ENCODE assay signal across 8 mouse cellular contexts in genomic region chr12:83631743-83632679, GRCm38 (mm10). TPM values are rescaled to one million over a fixed set of nuclear protein-coding genes. Genes with fewer than 3 reads are reported as not detected.
DNase-seq lines count a peak whose midpoint lies in the region; ATAC-seq and TF ChIP-seq lines count a peak whose summit lies in the region.

No protein-coding gene starts in this region.

- H3K9me3 ChIP-seq in ES-Bruce4 (replicated peaks; ENCODE audit: control insufficient read depth, insufficient read depth, low read length, poor library complexity, severe bottlenecking), result no peaks in the 10 kb centered on the region
- no peaks in the 10 kb centered on the region for H3K9me3 ChIP-seq in forebrain, embryonic 13.5 days (replicated peaks)
- H3K9me3 ChIP-seq in liver, postnatal 0 days (ENCODE audit: low read length), result no peaks in the 10 kb centered on the region
- no peaks in the 10 kb centered on the region for H3K9me3 ChIP-seq in neural tube, embryonic 14.5 days (ENCODE audit: control insufficient read depth, low read length)

- no peak for TF ChIP-seq EP300 in ES-Bruce4 (IDR thresholded peaks at IDR 0.05; ENCODE audit: insufficient read depth, low read depth, low read length)
- peak; percentile 89 for TF ChIP-seq EP300 in liver, postnatal 0 days (IDR thresholded peaks at IDR 0.05; ENCODE audit: low read depth)

- DNase-seq in heart, postnatal 10 days, result peak; percentile 97 to 98
- DNase-seq in large intestine, adult 2 months (ENCODE audit: low read depth, low spot score), result peak; percentile 89
- peak; percentile 95 for DNase-seq in liver, postnatal 0 days
- DNase-seq in testis, postnatal 10 days (ENCODE audit: low spot score), result peak; percentile 92

- ATAC-seq in cerebellum, adult (ENCODE audit: insufficient number of reproducible peaks, low FRiP score, low TSS enrichment), result peak; percentile 100
- peak; percentile 100 for ATAC-seq in forebrain, embryonic 13.5 days
- ATAC-seq in liver, postnatal 0 days, result peak; percentile 99
- peak; percentile 100 for ATAC-seq in neural tube, embryonic 14.5 days (ENCODE audit: low read depth)

- H3K4me1 ChIP-seq in ES-Bruce4 (ENCODE audit: control insufficient read depth, insufficient read depth, low read length), result no peaks in the 10 kb centered on the region
- peaks cover 12% of the 10 kb centered on the region for H3K4me1 ChIP-seq in forebrain, embryonic 13.5 days
- H3K4me1 ChIP-seq in liver, postnatal 0 days (ENCODE audit: insufficient read depth), result peaks cover 8% of the 10 kb centered on the region; the same call in 1 of the 2 replicates
- H3K4me1 ChIP-seq in neural tube, embryonic 14.5 days (ENCODE audit: control insufficient read depth, insufficient read depth, low read length), result peaks cover 11% of the 10 kb centered on the region

- no peaks in the 10 kb centered on the region for H3K27me3 ChIP-seq in ES-Bruce4 (ENCODE audit: control insufficient read depth, insufficient read depth, low read length, poor library complexity, severe bottlenecking)
- H3K27me3 ChIP-seq in forebrain, embryonic 13.5 days, result no peaks in the 10 kb centered on the region
- no peaks in the 10 kb centered on the region for H3K27me3 ChIP-seq in liver, postnatal 0 days (ENCODE audit: insufficient read depth, low read length)
- H3K27me3 ChIP-seq in neural tube, embryonic 14.5 days (ENCODE audit: control insufficient read depth, insufficient read depth, low read length), result no peaks in the 10 kb centered on the region

- under 1% methylated on average over 53 of the region's 68 CpGs for WGBS in forebrain, embryonic 13.5 days
- WGBS in large intestine, adult 2 months, result under 1% methylated on average over 63 of the region's 68 CpGs
- WGBS in liver, postnatal 0 days (ENCODE audit: insufficient replicate concordance), result 1% methylated on average over 59 of the region's 68 CpGs
- under 1% methylated on average over 61 of the region's 68 CpGs for WGBS in neural tube, embryonic 14.5 days

- H3K9ac ChIP-seq in ES-Bruce4 (ENCODE audit: low read depth, poor library complexity, severe bottlenecking), result peak overlapping the region; percentile 99
- H3K9ac ChIP-seq in forebrain, embryonic 13.5 days, result peak overlapping the region; percentile 98
- H3K9ac ChIP-seq in liver, postnatal 0 days (replicated peaks), result peak overlapping the region; percentile 97
- peak overlapping the region; percentile 98 for H3K9ac ChIP-seq in neural tube, embryonic 14.5 days (replicated peaks; ENCODE audit: low read depth, low read length)

- H3K4me3 ChIP-seq in ES-Bruce4 (ENCODE audit: low read depth, low read length), result peak overlapping the region; percentile 99
- H3K4me3 ChIP-seq in forebrain, embryonic 13.5 days, result peak overlapping the region; percentile 97
- peak overlapping the region; percentile 95 for H3K4me3 ChIP-seq in liver, postnatal 0 days (ENCODE audit: low read depth, low read length)
- peak overlapping the region; percentile 90 for H3K4me3 ChIP-seq in neural tube, embryonic 14.5 days (ENCODE audit: low read depth, low read length)

- H3K4me2 ChIP-seq in forebrain, embryonic 13.5 days, result peak overlapping the region; percentile 69
- peak overlapping the region; percentile 85 for H3K4me2 ChIP-seq in liver, postnatal 0 days (ENCODE audit: low read depth, low read length)
- peak overlapping the region; percentile 81 for H3K4me2 ChIP-seq in neural tube, embryonic 14.5 days (ENCODE audit: low read depth, low read length)

- peak; percentile 57 for TF ChIP-seq POLR2A in ES-Bruce4 (IDR thresholded peaks at IDR 0.05; ENCODE audit: insufficient read depth, low read length)

- H3K27ac ChIP-seq in ES-Bruce4 (ENCODE audit: insufficient read depth, low read length), result peak overlapping the region; percentile 85
- peak overlapping the region; percentile 95 for H3K27ac ChIP-seq in forebrain, embryonic 13.5 days
- H3K27ac ChIP-seq in liver, postnatal 0 days (ENCODE audit: low read depth), result peak overlapping the region; percentile 91
- peak overlapping the region; percentile 93 for H3K27ac ChIP-seq in neural tube, embryonic 14.5 days (ENCODE audit: low read depth, low read length)

- intact Hi-C loops in heart, postnatal 10 days (cut with DNase I), result loop anchor here (5.0 kb wide), 1 partner anchor 35 kb away; the partner anchor contains the start of gene Zfyve1

- TF ChIP-seq CTCF in ES-Bruce4 (IDR thresholded peaks at IDR 0.05; ENCODE audit: low read depth, low read length), result peak; percentile 10
- TF ChIP-seq CTCF in liver, postnatal 0 days (IDR thresholded peaks at IDR 0.05; ENCODE audit: low read depth), result peak; percentile 47; the same call in 1 of the 2 replicates

- peaks cover 19% of the 10 kb centered on the region for H3K36me3 ChIP-seq in ES-Bruce4 (ENCODE audit: control insufficient read depth, insufficient read depth, low read length, poor library complexity, severe bottlenecking)
- H3K36me3 ChIP-seq in forebrain, embryonic 13.5 days (ENCODE audit: poor library complexity, severe bottlenecking), result peaks cover 18% of the 10 kb centered on the region
- H3K36me3 ChIP-seq in liver, postnatal 0 days (replicated peaks; ENCODE audit: insufficient read depth, low read length), result peaks cover 14% of the 10 kb centered on the region; the same call in 1 of the 2 replicates
- no peaks in the 10 kb centered on the region; the same call in 1 of the 2 replicates for H3K36me3 ChIP-seq in neural tube, embryonic 14.5 days (ENCODE audit: control insufficient read depth, insufficient read depth, low read length)

RNA-seq across cellular contexts. Expression of gene Rbm25, which starts 1.0 kb away (rescaled TPM):
- 370 and 372 TPM in 2 replicates for polyA plus RNA-seq in ES-Bruce4 (2011; ENCODE audit: insufficient read depth, insufficient read length, low read depth, missing spikeins)
- polyA plus RNA-seq in forebrain, embryonic 13.5 days (2015; fragmentation: Nextera tagmentation; extraction: Ambion mirVana), result 329 and 335 TPM in 2 replicates
- total RNA-seq in heart, postnatal 10 days (2021), result 10 to 100 TPM; 73.9 to 79.3 TPM
- 13.1 and 22.0 TPM in 2 replicates for polyA plus RNA-seq in large intestine, adult 2 months (2012; rRNA removed)
- 81.7 and 85.0 TPM in 2 replicates for polyA plus RNA-seq in liver, postnatal 0 days (2015; fragmentation: Nextera tagmentation; extraction: Ambion mirVana)
- 239 and 242 TPM in 2 replicates for polyA plus RNA-seq in neural tube, embryonic 14.5 days (2014; fragmentation: Nextera tagmentation; extraction: Ambion mirVana)

RNA-seq across cellular contexts. Expression of gene Zfyve1, which starts 35.0 kb away (rescaled TPM):
- 37.7 and 38.0 TPM in 2 replicates for polyA plus RNA-seq in ES-Bruce4 (2011; ENCODE audit: insufficient read depth, insufficient read length, low read depth, missing spikeins)
- 30.1 and 30.8 TPM in 2 replicates for polyA plus RNA-seq in forebrain, embryonic 13.5 days (2015; fragmentation: Nextera tagmentation; extraction: Ambion mirVana)
- 10 to 100 TPM; 21.8 to 23.0 TPM for total RNA-seq in heart, postnatal 10 days (2021)
- 19.0 and 34.8 TPM in 2 replicates for polyA plus RNA-seq in large intestine, adult 2 months (2012; rRNA removed)
- polyA plus RNA-seq in liver, postnatal 0 days (2015; fragmentation: Nextera tagmentation; extraction: Ambion mirVana), result 5.5 and 6.4 TPM in 2 replicates
- polyA plus RNA-seq in neural tube, embryonic 14.5 days (2014; fragmentation: Nextera tagmentation; extraction: Ambion mirVana), result 23.6 and 29.0 TPM in 2 replicates

RNA-seq across cellular contexts. Expression of gene Psen1, which starts 55.9 kb away (rescaled TPM):
- polyA plus RNA-seq in ES-Bruce4 (2011; ENCODE audit: insufficient read depth, insufficient read length, low read depth, missing spikeins), result 49.5 and 55.4 TPM in 2 replicates
- polyA plus RNA-seq in forebrain, embryonic 13.5 days (2015; fragmentation: Nextera tagmentation; extraction: Ambion mirVana), result 56.5 and 60.5 TPM in 2 replicates
- total RNA-seq in heart, postnatal 10 days (2021), result 10 to 100 TPM; 35.0 to 44.9 TPM
- polyA plus RNA-seq in large intestine, adult 2 months (2012; rRNA removed), result 60.3 and 62.2 TPM in 2 replicates
- 18.2 and 18.6 TPM in 2 replicates for polyA plus RNA-seq in liver, postnatal 0 days (2015; fragmentation: Nextera tagmentation; extraction: Ambion mirVana)
- 81.5 and 84.3 TPM in 2 replicates for polyA plus RNA-seq in neural tube, embryonic 14.5 days (2014; fragmentation: Nextera tagmentation; extraction: Ambion mirVana)

Comparison
In these comparisons a context has a peak if more than half of its experiments do, and no peak if none do; other contexts are left out.
1. Peak in every context shown above with its lines: DNase-seq, ATAC-seq, H3K4me3 ChIP-seq and H3K27ac ChIP-seq.